Mouse (Mus musculus): ENCODE measurements around the gene Isoc2a. TPM values are rescaled to one million over a fixed set of nuclear protein-coding genes. Genes with fewer than 3 reads are reported as not detected.
A peak's percentile ranks its signal among the peaks of the same experiment; 100 is the strongest.

Isoc2a gene
- polyA plus RNA-seq, 1 experiment from 2014 or later, result 0.72 TPM

- no peaks in the 10 kb centered on the region for H3K9me3 ChIP-seq (replicated peaks; ENCODE audit: low read length)
- no peak for TF ChIP-seq CTCF (IDR thresholded peaks at IDR 0.05; ENCODE audit: low read depth)
- peaks cover 26% of the 10 kb centered on the region for H3K27me3 ChIP-seq (ENCODE audit: insufficient read depth, low read length)
- no peak overlapping the region for H3K27ac ChIP-seq
- H3K4me1 ChIP-seq (replicated peaks; ENCODE audit: insufficient read depth, low read length), result peaks cover 21% of the 10 kb centered on the region
- ATAC-seq (replicated peaks; ENCODE audit: low FRiP score, low read depth) (no peak), DNase-seq (ENCODE audit: low spot score) (no peak)
- H3K4me2 ChIP-seq (ENCODE audit: low read length), result peak overlapping the region; percentile 30
- no peak overlapping the region for H3K4me3 ChIP-seq (replicated peaks; ENCODE audit: low read depth, low read length)
- WGBS, result 3% methylated on average over 16 of the region's 16 CpGs
- no peak overlapping the region for H3K9ac ChIP-seq (ENCODE audit: low read depth, low read length)
- H3K36me3 ChIP-seq (ENCODE audit: insufficient read depth, low read length), result no peaks in the 10 kb centered on the region
Measured at GRCm38 (mm10) chr7:4842634-4843131, 34.3 kb upstream of the Isoc2a start.

GRCm38 (mm10) chr7:4843604-4844244 is 33.2 kb upstream of the Isoc2a start:
- H3K27me3 ChIP-seq (ENCODE audit: insufficient read depth, low read length), result peaks cover 26% of the 10 kb centered on the region
- 1% methylated on average over 34 of the region's 34 CpGs for WGBS
- DNase-seq (ENCODE audit: low spot score) (no peak), ATAC-seq (replicated peaks; ENCODE audit: low FRiP score, low read depth) (no peak)
- H3K9me3 ChIP-seq (replicated peaks; ENCODE audit: low read length), result no peaks in the 10 kb centered on the region
- no peaks in the 10 kb centered on the region for H3K36me3 ChIP-seq (ENCODE audit: insufficient read depth, low read length)
- TF ChIP-seq CTCF (IDR thresholded peaks at IDR 0.05; ENCODE audit: low read depth), result no peak
- H3K4me3 ChIP-seq (replicated peaks; ENCODE audit: low read depth, low read length), result peak overlapping the region; percentile 40
- peaks cover 21% of the 10 kb centered on the region for H3K4me1 ChIP-seq (replicated peaks; ENCODE audit: insufficient read depth, low read length)
- H3K9ac ChIP-seq (ENCODE audit: low read depth, low read length), result 0 out of 2 replicates have a peak overlapping the region, but pooled peaks have one; percentile 31
- peak overlapping the region; percentile 85 for H3K4me2 ChIP-seq (ENCODE audit: low read length)
- no peak overlapping the region for H3K27ac ChIP-seq

GRCm38 (mm10) chr7:4844245-4844916 is 32.6 kb upstream of the Isoc2a start, which contains the start of gene Shisa7:
Gene Shisa7, minus strand, starts transcription at chr7:4844696.
- Histone ChIP-seq H3K9me3 (replicated peaks; ENCODE audit: low read length) (no peaks in the 10 kb centered on the region), H3K36me3 (ENCODE audit: insufficient read depth, low read length) (no peaks in the 10 kb centered on the region), H3K4me3 (replicated peaks; ENCODE audit: low read depth, low read length) (peak within 1 kb of the TSS; percentile 40), H3K4me2 (ENCODE audit: low read length) (peak within 1 kb of the TSS; percentile 85), H3K9ac (ENCODE audit: low read depth, low read length) (0 out of 2 replicates have a peak within 1 kb of the TSS, but pooled peaks have one; percentile 31), H3K27me3 (ENCODE audit: insufficient read depth, low read length) (peaks cover 26% of the 10 kb centered on the region), H3K27ac (no peak within 1 kb of the TSS), H3K4me1 (replicated peaks; ENCODE audit: insufficient read depth, low read length) (peaks cover 21% of the 10 kb centered on the region)
- ATAC-seq (replicated peaks; ENCODE audit: low FRiP score, low read depth), result peak; percentile 40; the same call in 1 of the 2 replicates
- under 1% methylated on average over 41 of the region's 41 CpGs for WGBS
- no peak for DNase-seq (ENCODE audit: low spot score)
- TF ChIP-seq CTCF (IDR thresholded peaks at IDR 0.05; ENCODE audit: low read depth), result no peak

DNA sequence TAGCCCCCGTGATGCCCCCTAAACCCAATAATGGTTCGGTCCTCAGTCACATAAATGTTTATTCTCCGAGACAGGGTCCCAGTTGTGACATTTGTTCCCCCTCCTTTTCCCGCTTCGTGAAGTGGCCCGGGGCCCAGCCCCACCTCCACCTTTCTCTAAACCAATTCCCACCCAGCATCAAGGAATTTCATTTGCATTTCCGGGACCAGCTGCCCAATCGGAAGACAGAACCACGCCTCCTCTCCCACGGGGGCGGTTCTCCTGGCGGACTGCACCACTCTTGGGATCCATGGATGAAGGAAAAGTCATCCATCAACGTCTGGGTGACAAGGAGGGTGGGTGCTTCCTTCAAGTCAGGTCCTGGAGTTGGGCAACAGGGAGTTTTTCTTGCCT is 32.0 kb upstream of the Isoc2a start:
- Histone ChIP-seq H3K36me3 (ENCODE audit: insufficient read depth, low read length) (no peaks in the 10 kb centered on the region), H3K4me1 (replicated peaks; ENCODE audit: insufficient read depth, low read length) (peaks cover 21% of the 10 kb centered on the region), H3K4me3 (replicated peaks; ENCODE audit: low read depth, low read length) (peak overlapping the region; percentile 40), H3K9me3 (replicated peaks; ENCODE audit: low read length) (no peaks in the 10 kb centered on the region), H3K4me2 (ENCODE audit: low read length) (peak overlapping the region; percentile 85), H3K27me3 (ENCODE audit: insufficient read depth, low read length) (peaks cover 26% of the 10 kb centered on the region), H3K9ac (ENCODE audit: low read depth, low read length) (0 out of 2 replicates have a peak overlapping the region, but pooled peaks have one; percentile 31), H3K27ac (no peak overlapping the region)
- ATAC-seq (replicated peaks; ENCODE audit: low FRiP score, low read depth) (peak; percentile 87), DNase-seq (ENCODE audit: low spot score) (peak; percentile 94)
- 0% methylated on average over 13 of the region's 13 CpGs for WGBS
- TF ChIP-seq CTCF (IDR thresholded peaks at IDR 0.05; ENCODE audit: low read depth), result no peak

DNA sequence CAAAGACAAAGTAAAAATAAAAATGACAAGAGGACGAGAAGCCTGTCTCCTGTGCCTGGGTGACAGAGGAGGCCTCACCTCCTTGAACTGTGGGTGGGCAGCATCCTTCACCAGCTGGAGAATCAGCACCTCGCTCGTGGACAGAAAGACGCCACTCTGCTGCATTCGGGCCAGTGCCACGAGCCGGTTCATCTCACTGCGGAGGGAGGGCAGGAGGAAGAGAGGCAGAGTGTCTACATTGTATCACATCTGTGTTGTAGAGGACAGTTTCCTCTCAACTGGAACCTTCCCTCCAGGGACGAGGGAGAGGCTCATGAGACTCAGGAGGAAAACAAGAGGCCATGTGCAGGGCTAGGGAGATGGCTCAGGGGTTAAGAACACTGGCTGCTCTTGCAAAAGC is 27.6 kb upstream of the Isoc2a start:
- TF ChIP-seq CTCF (IDR thresholded peaks at IDR 0.05; ENCODE audit: low read depth), result no peak
- H3K9ac ChIP-seq (ENCODE audit: low read depth, low read length), result no peak overlapping the region
- ATAC-seq (replicated peaks; ENCODE audit: low FRiP score, low read depth) (no peak), DNase-seq (ENCODE audit: low spot score) (no peak)
- no peak overlapping the region for H3K4me2 ChIP-seq (ENCODE audit: low read length)
- H3K36me3 ChIP-seq (ENCODE audit: insufficient read depth, low read length), result no peaks in the 10 kb centered on the region
- H3K27me3 ChIP-seq (ENCODE audit: insufficient read depth, low read length), result peaks cover 2% of the 10 kb centered on the region
- H3K4me3 ChIP-seq (replicated peaks; ENCODE audit: low read depth, low read length), result no peak overlapping the region
- peaks cover 5% of the 10 kb centered on the region; the same call in 1 of the 2 replicates for H3K4me1 ChIP-seq (replicated peaks; ENCODE audit: insufficient read depth, low read length)
- WGBS, result 50% methylated on average over 9 of the region's 9 CpGs
- no peak overlapping the region for H3K27ac ChIP-seq
- H3K9me3 ChIP-seq (replicated peaks; ENCODE audit: low read length), result no peaks in the 10 kb centered on the region

- Histone ChIP-seq H3K9ac (ENCODE audit: low read depth, low read length) (no peak overlapping the region), H3K36me3 (ENCODE audit: insufficient read depth, low read length) (no peaks in the 10 kb centered on the region), H3K27ac (no peak overlapping the region), H3K4me3 (replicated peaks; ENCODE audit: low read depth, low read length) (no peak overlapping the region), H3K4me2 (ENCODE audit: low read length) (no peak overlapping the region), H3K9me3 (replicated peaks; ENCODE audit: low read length) (no peaks in the 10 kb centered on the region), H3K27me3 (ENCODE audit: insufficient read depth, low read length) (no peaks in the 10 kb centered on the region), H3K4me1 (replicated peaks; ENCODE audit: insufficient read depth, low read length) (no peaks in the 10 kb centered on the region)
- no peak for DNase-seq (ENCODE audit: low spot score)
- WGBS, result 84% methylated on average over 11 of the region's 11 CpGs
- TF ChIP-seq CTCF (IDR thresholded peaks at IDR 0.05; ENCODE audit: low read depth), result no peak
- ATAC-seq (replicated peaks; ENCODE audit: low FRiP score, low read depth), result no peak
Measured at GRCm38 (mm10) chr7:4850621-4851314, 26.2 kb upstream of the Isoc2a start.

Data from kidney, postnatal 0 days (tissue).